Mouse (Mus musculus) common myeloid progenitor, adult 5-6 weeks (primary cell): ENCODE measurements around the gene Mlxipl. TPM values are rescaled to one million over a fixed set of nuclear protein-coding genes. Genes with fewer than 3 reads are reported as not detected.

Source experiments
- ATAC-seq: replicated peaks from 2 replicates; pipeline ENCODE4 v1.8.0; 2016; ENCODE audit warnings: low read depth, mild to moderate bottlenecking, moderate TSS enrichment, inconsistent platforms; ENCODE audit not compliant: poor library complexity, severe bottlenecking
- total RNA-seq: library from RNA; stranded (forward); fragments of 200-1000, 187-1606 nt; gene quantifications from 2 replicates; pipeline ENCODE4 v1.2.3, GENCODE M21; 2017

Mlxipl gene
- total RNA-seq, 1 experiment from 2014 or later, result not detected

DNA sequence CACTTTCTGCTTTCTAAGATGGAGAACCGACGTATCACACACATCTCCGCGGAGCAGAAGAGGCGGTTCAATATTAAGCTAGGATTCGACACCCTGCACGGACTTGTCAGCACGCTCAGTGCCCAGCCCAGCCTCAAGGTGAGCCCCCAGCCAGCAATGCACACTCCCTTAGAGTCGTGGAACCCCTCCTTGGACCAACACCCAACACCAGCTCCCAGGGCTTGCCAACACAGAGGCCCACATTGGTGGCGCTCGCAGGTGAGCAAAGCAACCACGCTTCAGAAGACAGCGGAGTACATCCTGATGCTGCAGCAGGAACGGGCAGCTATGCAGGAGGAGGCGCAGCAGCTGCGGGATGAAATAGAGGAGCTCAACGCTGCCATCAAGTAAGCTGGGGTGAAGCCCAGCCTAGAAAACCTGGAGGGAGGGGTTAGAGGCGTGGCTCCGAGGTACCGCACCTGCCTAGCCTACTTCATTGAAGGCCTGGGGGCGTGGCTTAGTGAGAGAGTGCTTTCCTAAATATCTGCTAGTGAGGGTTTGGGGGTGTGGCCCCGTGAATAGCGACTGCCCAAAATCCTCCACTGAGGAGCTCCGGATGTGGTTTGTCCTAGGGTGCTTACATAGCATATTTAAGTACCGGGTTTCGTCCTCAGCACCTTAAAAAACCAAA is 44.2 kb downstream of the Mlxipl start:
- ATAC-seq, result peak; percentile 78

DNA sequence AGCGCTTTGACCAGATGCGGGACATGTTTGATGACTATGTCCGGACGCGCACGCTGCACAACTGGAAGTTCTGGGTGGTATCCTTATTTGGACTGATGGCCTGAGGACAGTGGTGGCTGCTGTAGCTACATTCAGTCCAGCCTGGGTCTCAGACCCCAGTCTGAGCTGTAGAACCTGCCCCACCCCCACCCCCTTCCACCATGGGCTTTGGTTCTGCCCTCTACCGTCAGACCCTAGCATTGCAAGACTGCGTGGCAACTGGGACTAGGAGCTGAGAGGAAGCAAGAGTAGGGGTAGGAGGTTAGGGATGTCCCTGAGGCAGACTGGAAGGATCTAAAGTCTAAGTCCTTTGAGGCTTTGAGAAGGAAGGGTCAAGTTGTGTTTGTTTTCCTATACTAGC is 44.8 kb downstream of the Mlxipl start:
- peak; percentile 74 for ATAC-seq

GRCm38 (mm10) chr5:135139881-135140280 is 50.2 kb downstream of the Mlxipl start:
- ATAC-seq, result no peak

DNA sequence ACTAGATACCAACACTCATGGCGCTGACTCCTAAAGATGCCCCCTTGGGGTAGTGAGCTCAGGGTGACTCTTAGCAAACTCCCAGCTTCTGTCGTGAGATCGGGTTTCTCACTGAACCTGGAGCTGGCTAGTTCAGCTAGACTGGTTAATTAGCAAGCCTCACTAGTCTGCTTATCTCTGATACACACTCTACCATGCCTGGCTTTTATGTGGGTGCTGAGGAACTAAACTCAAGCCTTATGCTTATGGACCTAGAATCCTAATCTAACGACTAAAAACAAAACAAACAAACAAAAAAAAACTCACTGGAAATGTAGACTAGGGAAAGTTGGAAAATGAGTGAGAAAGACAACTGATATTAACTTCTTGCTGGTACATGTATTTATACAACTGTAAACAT is 54.8 kb downstream of the Mlxipl start:
- no peak for ATAC-seq

- no peak for ATAC-seq
Measured at GRCm38 (mm10) chr5:135145532-135145931, 55.8 kb downstream of the Mlxipl start.

DNA sequence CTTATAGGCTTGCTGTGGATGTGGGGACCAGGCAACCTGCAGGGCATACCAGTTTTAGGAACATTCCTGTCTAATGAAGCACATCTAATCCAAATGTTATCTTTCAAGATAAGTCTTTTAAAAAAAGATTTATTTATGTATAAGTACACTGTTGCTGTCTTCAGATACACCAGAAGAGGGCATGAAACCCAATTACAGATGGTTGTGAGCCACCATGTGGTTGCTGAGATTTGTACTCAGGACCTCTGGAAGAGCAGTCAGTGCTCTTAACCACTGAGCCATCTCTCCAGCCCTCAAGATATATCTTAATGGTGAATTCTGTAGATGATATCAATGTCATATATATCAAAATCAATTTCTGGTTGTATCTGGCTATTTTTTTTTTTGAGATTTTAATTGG is 56.3 kb downstream of the Mlxipl start:
- ATAC-seq, result no peak

GRCm38 (mm10) chr5:135148715-135149052 is 59.0 kb downstream of the Mlxipl start:
- no peak for ATAC-seq

DNA sequence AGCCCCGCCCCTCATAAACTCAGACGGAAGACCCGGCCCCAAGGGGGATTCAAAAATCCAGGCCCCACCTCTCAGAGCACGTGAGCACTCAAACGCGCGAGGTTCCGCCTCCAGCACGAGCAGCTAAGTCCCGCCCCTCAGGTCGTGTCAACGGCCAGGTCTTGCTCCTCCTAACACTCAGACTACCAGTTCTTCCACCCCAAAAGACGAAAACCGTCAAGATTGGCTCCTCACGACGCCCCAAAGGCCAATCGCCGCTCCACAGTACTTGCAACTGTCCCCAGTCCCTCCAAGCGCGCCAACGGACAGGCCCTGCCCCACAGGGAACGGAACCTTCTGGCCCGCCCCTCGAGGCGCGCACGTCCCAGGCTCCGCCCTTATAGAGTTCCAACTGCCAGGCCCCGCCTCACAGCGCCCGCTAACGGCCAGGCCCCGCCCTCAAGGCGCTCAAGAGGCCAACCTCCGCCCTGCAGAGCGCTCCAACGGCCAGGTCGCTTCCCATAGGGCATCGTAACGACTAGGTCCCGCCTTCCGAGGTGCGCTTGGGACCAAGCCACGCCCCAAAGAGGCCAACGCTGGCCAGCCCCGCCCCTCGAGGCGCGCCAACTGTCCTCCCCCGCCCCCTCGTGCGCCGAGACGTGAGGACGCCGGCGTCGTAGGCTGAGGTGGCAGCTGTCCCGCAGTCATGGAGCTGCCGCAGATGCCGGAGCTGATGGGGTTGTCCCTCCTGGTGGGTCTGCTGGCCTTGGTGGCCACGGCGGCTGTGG is 59.5 kb downstream of the Mlxipl start, which contains the start of gene Tbl2:
Gene Tbl2 (plus strand): TSS at position 605 of the 767 bp plus-strand sequence.
- ATAC-seq, result peak; percentile 88

- no peak for ATAC-seq
Measured at GRCm38 (mm10) chr5:135149820-135150178, 60.1 kb downstream of the Mlxipl start.

DNA sequence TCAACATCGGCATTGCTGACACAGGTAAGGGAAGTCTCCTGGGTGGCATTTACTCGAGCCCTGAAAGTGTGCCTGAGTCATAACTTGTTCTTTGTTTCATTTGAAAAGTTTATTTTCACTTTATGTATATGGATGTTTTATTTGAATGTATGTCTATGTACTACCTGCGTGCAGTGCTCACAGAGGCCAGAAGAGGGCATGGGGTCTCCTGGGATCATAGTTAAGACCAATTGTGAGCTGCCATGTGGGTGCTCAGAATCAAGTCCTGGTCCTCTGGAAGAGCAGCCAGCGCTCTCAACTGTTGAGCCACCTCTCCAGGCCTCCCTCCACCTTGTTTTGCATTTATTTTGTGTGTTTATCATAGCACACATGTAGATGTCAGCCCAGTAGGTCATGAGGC is 66.8 kb downstream of the Mlxipl start:
- ATAC-seq, result no peak

- ATAC-seq, result no peak
Measured at GRCm38 (mm10) chr5:135161221-135161620, 71.5 kb downstream of the Mlxipl start.

DNA sequence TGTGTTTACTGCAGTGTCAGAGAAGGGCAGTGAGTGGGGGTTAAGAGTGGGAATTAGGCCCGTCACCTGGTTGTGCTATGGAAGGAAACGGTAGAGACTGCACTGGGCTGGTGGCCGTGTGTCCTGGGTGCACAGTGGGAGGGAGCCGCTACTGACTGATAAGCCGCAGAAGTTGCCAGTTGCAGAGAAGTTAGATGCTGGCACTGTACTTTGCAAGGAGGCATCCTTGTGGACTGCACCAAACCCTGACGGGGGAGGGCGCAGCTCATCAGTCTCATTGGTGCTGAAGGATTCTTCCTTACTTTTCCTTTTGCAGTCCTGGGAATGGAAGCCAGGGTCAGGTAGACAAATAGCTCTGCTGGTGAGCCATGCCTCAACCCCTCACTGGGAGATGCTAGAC is 72.0 kb downstream of the Mlxipl start:
- no peak for ATAC-seq

DNA sequence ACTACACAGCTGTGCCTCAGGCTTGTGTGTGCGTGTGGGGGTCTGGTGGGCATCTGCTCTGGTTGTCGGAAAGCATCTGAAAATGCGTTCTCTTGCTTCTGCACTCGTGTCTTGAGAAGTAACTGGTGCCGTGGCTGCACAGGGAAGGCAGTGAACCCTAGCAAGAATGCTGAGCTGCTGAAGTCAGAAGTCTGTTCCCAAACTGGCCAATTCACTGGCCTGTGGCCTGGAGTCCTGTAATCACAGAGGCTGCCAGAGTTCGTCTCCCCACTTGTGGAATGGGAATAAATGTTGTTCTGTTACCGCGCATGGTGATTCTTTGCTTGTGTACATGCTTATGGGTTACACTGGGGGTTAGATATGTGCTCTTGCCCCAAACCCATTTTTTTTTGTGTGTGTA is 72.7 kb downstream of the Mlxipl start:
- ATAC-seq, result no peak

GRCm38 (mm10) chr5:135162821-135163220 is 73.1 kb downstream of the Mlxipl start:
- ATAC-seq, result no peak

- ATAC-seq, result no peak
Measured at GRCm38 (mm10) chr5:135166909-135167308, 77.2 kb downstream of the Mlxipl start.

GRCm38 (mm10) chr5:135167469-135167868 is 77.8 kb downstream of the Mlxipl start:
- ATAC-seq, result no peak

DNA sequence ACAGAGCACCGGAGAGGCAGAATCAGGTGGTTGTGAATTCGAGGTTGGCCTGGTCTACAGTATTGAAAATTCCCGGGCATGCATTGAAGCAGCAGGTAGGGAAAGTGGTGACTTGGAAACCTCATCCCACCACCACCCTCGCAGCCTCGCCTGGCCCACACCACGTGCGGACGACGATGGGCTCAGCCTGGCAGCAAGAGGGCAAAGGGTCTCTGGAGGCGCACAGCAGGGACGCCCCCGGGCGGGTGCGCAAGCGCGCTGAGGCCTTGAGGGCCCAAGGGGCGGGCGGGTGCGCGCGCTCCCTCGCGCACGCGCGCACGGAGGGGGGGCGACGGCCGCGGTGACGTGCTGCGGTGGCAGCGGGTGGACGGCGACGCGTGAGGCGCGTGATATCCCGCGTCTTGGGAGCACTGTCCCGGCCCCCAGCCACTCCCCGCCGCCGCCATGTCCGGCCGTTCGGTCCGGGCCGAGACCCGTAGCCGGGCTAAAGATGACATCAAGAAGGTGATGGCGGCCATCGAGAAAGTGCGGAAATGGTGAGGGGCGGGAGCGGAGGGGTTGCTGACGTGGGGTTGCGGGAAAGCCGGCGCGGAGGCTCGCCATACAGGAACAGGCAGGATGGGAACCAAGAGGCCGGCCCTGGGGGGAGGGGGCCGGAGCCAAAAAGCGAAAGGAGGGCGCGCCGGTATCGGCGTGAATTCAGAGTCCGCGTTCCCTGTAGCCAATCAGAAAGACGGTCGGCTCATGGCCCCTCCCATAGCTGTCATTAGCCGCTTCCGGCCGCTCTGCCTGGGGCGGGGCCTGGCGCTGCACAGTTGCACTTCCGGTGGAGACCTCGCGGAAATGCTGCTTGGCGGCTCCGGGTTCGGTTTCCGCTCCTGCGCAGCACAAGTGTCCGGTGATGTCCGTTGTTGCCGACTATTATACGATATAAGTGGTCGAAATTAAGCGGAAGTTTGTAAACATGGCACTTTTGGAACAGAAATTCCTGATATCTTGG is 78.7 kb downstream of the Mlxipl start, which contains the start of gene Bcl7b:
Gene Bcl7b (plus strand): TSS at position 221 of the 1,000 bp plus-strand sequence.
- peak; percentile 96 for ATAC-seq

GRCm38 (mm10) chr5:135169479-135169878 is 79.8 kb downstream of the Mlxipl start:
- ATAC-seq, result no peak

GRCm38 (mm10) chr5:135171688-135172220 is 82.1 kb downstream of the Mlxipl start:
- ATAC-seq, result no peak

DNA sequence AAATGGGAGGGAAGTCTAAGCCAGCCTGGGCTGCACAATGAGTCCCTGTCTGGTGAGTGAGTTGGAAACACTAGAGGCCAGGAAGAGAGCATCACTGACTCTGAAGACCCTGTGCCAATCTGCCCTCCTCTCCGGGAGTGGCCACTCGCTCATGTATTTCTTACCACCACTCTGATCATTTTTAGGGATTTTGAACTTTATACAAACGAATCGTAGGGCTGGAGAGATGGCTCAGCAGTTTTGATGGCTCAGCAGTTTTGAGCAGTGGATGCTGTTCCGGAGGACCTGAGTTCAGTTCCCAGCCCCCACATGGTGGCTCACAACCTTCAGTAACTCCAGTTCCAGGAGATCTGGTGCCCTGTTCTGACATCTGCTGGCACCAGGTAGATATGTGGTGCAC is 83.3 kb downstream of the Mlxipl start:
- no peak for ATAC-seq
